Mouse (Mus musculus) 3T3-L1 (cell line): ENCODE data around the gene Zmpste24.
"Not testable (repeated sequence)": the region's sequence is repeated elsewhere in the genome, so short reads cannot be mapped to it uniquely, and the experiment has no call there.

Source experiments
- DNase-seq: peaks from one replicate; pipeline ENCODE4 v3.0.0-alpha.2; 2015; ENCODE audit warnings: low read depth, low spot score

Gene Zmpste24

GRCm38 (mm10) chr4:121097650-121098378, at the start of gene Zmpste24:
TSS of gene Zmpste24 (minus strand) at chr4:121098241.
- peak; percentile 96 for DNase-seq

- DNase-seq = no peak
Measured at GRCm38 (mm10) chr4:121109126-121109525, 11.1 kb upstream of the Zmpste24 start, which contains the start of gene Tmco2. TSS of gene Tmco2 (minus strand) at chr4:121109226.

- DNase-seq = no peak
Measured at GRCm38 (mm10) chr4:121103304-121103703, 5.3 kb upstream of the Zmpste24 start.

GRCm38 (mm10) chr4:121090211-121090610, 7.8 kb downstream of the Zmpste24 start:
- DNase-seq = no peak

GRCm38 (mm10) chr4:121088696-121089095, 9.3 kb downstream of the Zmpste24 start:
- DNase-seq = peak; percentile 65

- DNase-seq = peak; percentile 32
Measured at GRCm38 (mm10) chr4:121084506-121084905, 13.5 kb downstream of the Zmpste24 start.

- no peak for DNase-seq
Measured at GRCm38 (mm10) chr4:121080395-121080794, 17.6 kb downstream of the Zmpste24 start.

GRCm38 (mm10) chr4:121077915-121078646, 20.0 kb downstream of the Zmpste24 start:
- no peak for DNase-seq

GRCm38 (mm10) chr4:121074250-121074649, 23.8 kb downstream of the Zmpste24 start:
- DNase-seq = no peak

- DNase-seq = no peak
Measured at GRCm38 (mm10) chr4:121065336-121065735, 32.7 kb downstream of the Zmpste24 start.

GRCm38 (mm10) chr4:121059218-121059617, 38.8 kb downstream of the Zmpste24 start:
- not testable (repeated sequence) for DNase-seq

- DNase-seq = no peak
Measured at GRCm38 (mm10) chr4:121057032-121057431, 41.0 kb downstream of the Zmpste24 start.

- peak; percentile 10 for DNase-seq
Measured at GRCm38 (mm10) chr4:121056342-121056741, 41.7 kb downstream of the Zmpste24 start.

- no peak for DNase-seq
Measured at GRCm38 (mm10) chr4:121052454-121053323, 45.4 kb downstream of the Zmpste24 start.

- DNase-seq = no peak
Measured at GRCm38 (mm10) chr4:121051863-121052262, 46.2 kb downstream of the Zmpste24 start.

GRCm38 (mm10) chr4:121042946-121043345, 55.1 kb downstream of the Zmpste24 start:
- DNase-seq = no peak

GRCm38 (mm10) chr4:121042472-121042871, 55.6 kb downstream of the Zmpste24 start:
- no peak for DNase-seq

- DNase-seq = peak; percentile 45
Measured at GRCm38 (mm10) chr4:121040897-121041671, 57.0 kb downstream of the Zmpste24 start.

GRCm38 (mm10) chr4:121040323-121040722, 57.7 kb downstream of the Zmpste24 start:
- DNase-seq = no peak

- DNase-seq = no peak
Measured at GRCm38 (mm10) chr4:121039331-121040115, 58.5 kb downstream of the Zmpste24 start, which contains the start of gene Col9a2. TSS of gene Col9a2 (plus strand) at chr4:121039385.
